Mouse (Mus musculus): ENCODE results near the gene Megf9.

Gene Megf9

DNA sequence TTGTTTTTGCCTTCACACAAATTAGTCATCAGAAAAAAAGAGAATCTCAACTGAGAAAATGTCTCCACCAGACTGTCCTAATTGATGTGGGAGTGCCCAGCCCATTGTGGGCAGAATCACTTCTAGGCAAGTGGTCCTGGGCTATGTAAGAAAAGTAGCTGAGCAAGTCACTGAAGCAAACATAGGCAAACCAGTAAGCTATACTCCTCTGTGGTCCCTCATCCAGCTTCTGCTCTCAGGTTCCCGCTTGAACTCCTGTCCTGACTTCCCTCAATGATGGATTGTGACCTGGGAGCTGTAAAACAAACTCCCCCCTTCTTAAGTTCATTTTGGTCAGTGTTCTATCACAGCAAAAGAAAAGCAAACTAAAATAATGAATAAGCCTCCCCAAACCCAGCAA lies 37.8 kb downstream of the Megf9 start:
- TF ChIP-seq GATA4 (IDR thresholded peaks at IDR 0.05; ENCODE audit: insufficient replicate concordance, low read length) = no peak

DNA sequence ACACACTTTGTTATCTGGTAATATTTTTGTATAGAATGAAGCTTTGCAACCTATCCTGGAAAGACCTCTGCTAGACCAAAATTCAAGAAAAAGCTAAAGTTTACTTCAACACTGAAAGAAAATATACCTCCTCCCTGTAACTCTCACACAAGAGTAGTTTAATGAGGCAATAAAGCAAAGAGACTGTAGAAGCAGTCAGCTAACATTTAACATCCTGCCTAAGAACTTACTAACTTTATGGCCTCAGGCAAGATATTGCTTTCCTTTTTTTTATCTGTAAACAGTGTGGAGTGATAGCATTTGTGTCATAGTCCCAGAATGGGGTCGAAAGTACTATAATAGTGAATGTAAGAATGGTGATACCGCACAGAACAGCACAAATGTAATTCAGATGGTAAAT lies 45.0 kb downstream of the Megf9 start:
- no peak; the same call in 1 of the 2 replicates for TF ChIP-seq GATA4 (IDR thresholded peaks at IDR 0.05; ENCODE audit: insufficient replicate concordance, low read length)

DNA sequence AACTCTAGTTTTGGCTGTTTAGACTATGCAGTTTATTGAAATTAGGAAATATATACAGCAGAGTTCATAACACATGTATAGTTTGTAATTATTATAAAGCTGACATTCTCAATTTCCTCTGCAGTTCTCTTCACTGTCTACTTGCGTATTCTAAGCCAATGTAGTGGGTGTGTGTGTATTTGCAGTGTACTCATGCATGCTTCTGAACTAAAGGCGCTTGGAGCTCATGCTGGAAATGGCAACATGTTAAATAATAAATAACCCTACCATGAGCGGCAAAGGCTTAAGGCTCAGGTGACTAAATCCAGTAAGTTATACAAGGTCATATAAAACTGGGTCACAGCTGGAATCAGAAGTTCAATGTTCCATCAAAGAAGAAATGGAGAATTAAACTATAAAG lies 46.4 kb downstream of the Megf9 start:
- no peak for TF ChIP-seq GATA4 (IDR thresholded peaks at IDR 0.05; ENCODE audit: insufficient replicate concordance, low read length)

- no peak for TF ChIP-seq GATA4 (IDR thresholded peaks at IDR 0.05; ENCODE audit: insufficient replicate concordance, low read length)
Observed at GRCm38 (mm10) chr4:70484134-70484533, 50.7 kb downstream of the Megf9 start.

GRCm38 (mm10) chr4:70481931-70482330 lies 52.9 kb downstream of the Megf9 start:
- TF ChIP-seq GATA4 (IDR thresholded peaks at IDR 0.05; ENCODE audit: insufficient replicate concordance, low read length) = peak; percentile 92

- TF ChIP-seq GATA4 (IDR thresholded peaks at IDR 0.05; ENCODE audit: insufficient replicate concordance, low read length) = no peak
Observed at GRCm38 (mm10) chr4:70471398-70471797, 63.4 kb downstream of the Megf9 start.

GRCm38 (mm10) chr4:70465921-70466689 lies 68.7 kb downstream of the Megf9 start:
- TF ChIP-seq GATA4 (IDR thresholded peaks at IDR 0.05; ENCODE audit: insufficient replicate concordance, low read length) = no peak

- no peak for TF ChIP-seq GATA4 (IDR thresholded peaks at IDR 0.05; ENCODE audit: insufficient replicate concordance, low read length)
Observed at GRCm38 (mm10) chr4:70463302-70463701, 71.5 kb downstream of the Megf9 start.

DNA sequence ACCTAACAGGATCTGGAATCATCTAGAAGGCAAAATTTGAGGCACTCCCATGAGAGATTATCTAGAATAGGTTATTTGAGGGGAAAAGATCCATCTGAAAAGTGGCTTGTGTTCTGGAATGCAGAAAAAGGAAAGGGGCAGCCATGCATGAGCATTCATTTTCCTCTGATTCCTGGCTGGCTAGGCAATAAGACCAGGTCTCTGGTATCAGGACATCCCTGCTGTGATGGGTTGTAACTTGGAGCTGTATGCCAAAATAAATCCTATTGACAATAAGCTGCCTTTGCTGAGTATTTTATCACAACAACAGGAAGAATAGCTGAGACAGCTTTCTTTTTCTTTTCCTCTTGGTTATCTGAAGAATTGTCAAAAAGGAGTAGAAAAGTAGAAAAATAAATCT lies 73.4 kb downstream of the Megf9 start:
- TF ChIP-seq GATA4 (IDR thresholded peaks at IDR 0.05; ENCODE audit: insufficient replicate concordance, low read length) = no peak

GRCm38 (mm10) chr4:70452161-70452560 lies 82.6 kb downstream of the Megf9 start:
- no peak for TF ChIP-seq GATA4 (IDR thresholded peaks at IDR 0.05; ENCODE audit: insufficient replicate concordance, low read length)

DNA sequence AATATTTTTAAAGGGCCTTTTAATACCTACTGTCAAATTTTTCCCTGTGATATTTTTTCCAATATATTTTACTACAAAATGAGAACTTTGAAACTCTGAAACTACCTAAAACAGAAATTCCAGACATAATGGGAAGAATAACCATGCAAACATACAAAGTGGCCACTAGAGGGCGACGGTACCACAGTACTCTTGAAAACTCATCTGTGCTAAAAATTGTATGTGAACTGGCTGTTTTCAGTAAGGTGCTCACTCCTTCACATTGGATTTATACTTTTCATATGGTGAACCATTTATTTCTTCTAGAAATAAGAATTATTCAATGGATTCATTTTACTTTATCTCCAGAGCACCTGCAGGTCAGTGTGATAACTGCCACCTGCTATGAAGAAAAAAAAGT lies 83.0 kb downstream of the Megf9 start:
- no peak for TF ChIP-seq GATA4 (IDR thresholded peaks at IDR 0.05; ENCODE audit: insufficient replicate concordance, low read length)

DNA sequence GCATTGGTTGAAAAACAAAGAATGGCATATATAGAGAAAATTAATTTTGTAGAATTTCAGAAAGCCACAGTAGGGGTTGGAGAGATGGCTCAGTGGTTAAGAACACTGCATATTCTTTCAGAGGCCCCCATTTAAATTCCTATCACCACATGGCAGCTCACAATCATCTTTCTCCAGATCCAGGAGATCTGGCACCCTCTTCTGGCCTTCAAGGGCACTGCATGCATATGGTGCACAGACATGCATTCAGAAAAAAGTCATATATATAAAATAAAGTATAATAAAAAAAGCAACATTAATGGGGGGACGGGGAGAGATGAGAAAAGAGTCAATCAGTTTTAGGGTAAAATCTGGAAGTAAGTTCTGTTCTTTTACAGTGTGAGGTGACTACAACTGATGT lies 85.1 kb downstream of the Megf9 start:
- no peak for TF ChIP-seq GATA4 (IDR thresholded peaks at IDR 0.05; ENCODE audit: insufficient replicate concordance, low read length)

DNA sequence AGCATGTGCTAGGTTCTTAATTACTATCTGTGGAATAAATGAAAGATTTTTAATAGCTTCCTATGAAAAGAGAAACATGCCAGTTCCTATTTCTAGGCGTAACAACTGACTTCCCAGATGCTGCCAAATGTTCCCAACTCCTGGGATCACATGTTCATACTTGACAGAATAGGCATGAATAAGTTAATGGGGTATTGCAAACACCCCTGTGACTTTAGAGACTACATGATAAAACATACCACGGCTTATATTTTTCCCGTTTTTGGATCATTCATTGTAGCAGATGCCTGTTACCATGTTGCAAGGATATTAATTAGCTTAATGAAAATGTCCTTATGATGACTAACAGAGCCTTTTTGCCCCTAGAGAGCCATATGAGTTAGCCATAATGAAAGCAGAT lies 88.0 kb downstream of the Megf9 start:
- TF ChIP-seq GATA4 (IDR thresholded peaks at IDR 0.05; ENCODE audit: insufficient replicate concordance, low read length) = no peak

DNA sequence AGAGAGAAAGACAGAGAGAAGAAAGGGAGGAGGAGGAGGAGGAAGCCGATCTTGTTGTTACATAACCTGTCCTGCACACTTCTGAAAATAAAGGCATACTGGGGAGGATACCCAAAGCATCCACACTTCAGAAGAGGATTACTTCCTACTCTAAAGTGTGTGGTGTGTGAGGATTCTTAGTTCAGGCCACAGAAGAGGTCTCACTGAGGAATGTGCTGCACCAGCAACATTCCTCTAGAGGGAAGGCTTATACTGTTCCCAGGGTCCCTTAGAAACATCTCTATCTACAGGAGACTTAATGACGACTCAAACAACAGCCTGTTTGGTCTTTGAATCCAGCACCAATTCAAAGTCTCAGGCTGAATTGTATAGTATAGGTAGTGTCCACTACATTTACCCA lies 114.6 kb downstream of the Megf9 start:
- TF ChIP-seq GATA4 (IDR thresholded peaks at IDR 0.05; ENCODE audit: insufficient replicate concordance, low read length) = no peak

- no peak for TF ChIP-seq GATA4 (IDR thresholded peaks at IDR 0.05; ENCODE audit: insufficient replicate concordance, low read length)
Observed at GRCm38 (mm10) chr4:70412126-70412525, 122.7 kb downstream of the Megf9 start.

DNA sequence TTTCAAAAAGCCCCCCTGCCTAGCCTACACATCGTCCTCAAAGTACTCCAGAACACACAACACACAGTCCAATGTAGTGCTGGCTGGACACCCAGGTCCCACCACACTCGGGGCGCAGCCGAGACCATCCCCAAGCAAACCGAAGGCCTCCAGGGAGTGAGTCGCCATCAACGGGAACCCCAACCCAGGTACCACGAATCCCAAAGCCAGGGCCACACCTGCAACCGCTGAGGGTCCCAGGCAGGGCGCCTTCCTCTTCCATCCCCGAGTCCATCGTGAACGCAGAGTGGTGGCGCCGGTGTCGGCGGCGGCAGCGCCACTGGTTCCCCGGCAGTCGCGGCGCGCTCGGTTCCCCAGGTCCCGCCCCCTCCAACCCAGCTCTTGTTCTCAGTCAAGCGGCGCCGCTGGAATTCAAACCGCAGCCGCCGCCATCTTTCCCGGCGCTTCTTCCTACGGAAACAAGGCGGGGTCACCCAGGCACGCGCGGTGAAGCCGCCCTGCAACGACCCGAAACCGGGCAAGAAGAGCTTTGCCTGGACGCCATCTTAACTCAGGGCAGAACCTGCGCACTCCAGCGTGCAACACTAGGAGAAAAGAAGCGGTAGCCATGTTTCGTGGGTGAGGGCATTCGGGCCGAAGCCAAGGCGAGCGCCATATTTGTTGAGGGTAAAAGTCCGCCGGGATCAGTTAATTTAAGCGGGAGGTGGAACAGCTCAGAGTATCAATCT lies 124.6 kb downstream of the Megf9 start, which contains the start of gene Cdk5rap2:
Gene Cdk5rap2, minus strand, starts transcription at position 450 of the 728 bp plus-strand sequence.
- peak; percentile 57; the same call in 1 of the 2 replicates for TF ChIP-seq GATA4 (IDR thresholded peaks at IDR 0.05; ENCODE audit: insufficient replicate concordance, low read length)

Data from liver, adult (tissue).